Mouse (Mus musculus): Measurements from ENCODE around the gene L3mbtl4. TPM values are rescaled to one million over a fixed set of nuclear protein-coding genes. Genes with fewer than 3 reads are reported as not detected.
"Not testable (repeated sequence)": the region's sequence is repeated elsewhere in the genome, so short reads cannot be mapped to it uniquely, and the experiment has no call there.

The L3mbtl4 gene
- polyA plus RNA-seq, 1 experiment from 2014 or later = 0.08 TPM

GRCm38 (mm10) chr17:68492231-68492630, 218.6 kb downstream of the L3mbtl4 start:
- Histone ChIP-seq H3K27ac (ENCODE audit: low read length) (no peak overlapping the region), H3K36me3 (ENCODE audit: insufficient read depth, low read length) (no peaks in the 10 kb centered on the region), H3K9me3 (ENCODE audit: low read length) (no peaks in the 10 kb centered on the region), H3K4me3 (ENCODE audit: low read depth, low read length) (no peak overlapping the region), H3K27me3 (replicated peaks; ENCODE audit: insufficient read depth, low read length) (no peaks in the 10 kb centered on the region), H3K9ac (replicated peaks; ENCODE audit: low read depth) (no peak overlapping the region), H3K4me1 (ENCODE audit: insufficient read depth, low read depth, low read length) (no peaks in the 10 kb centered on the region), H3K4me2 (replicated peaks; ENCODE audit: low read depth, low read length) (no peak overlapping the region)
- 85% methylated on average over 3 of the region's 3 CpGs for WGBS
- TF ChIP-seq CTCF (IDR thresholded peaks at IDR 0.05) (no peak), EP300 (IDR thresholded peaks at IDR 0.05) (no peak)
- DNase-seq (ENCODE audit: low spot score) (no peak), ATAC-seq (no peak)

GRCm38 (mm10) chr17:68502998-68503397, 229.4 kb downstream of the L3mbtl4 start:
- 83% methylated on average over 2 of the region's 4 CpGs for WGBS
- H3K4me1 ChIP-seq (ENCODE audit: insufficient read depth, low read depth, low read length); H3K36me3 ChIP-seq (ENCODE audit: insufficient read depth, low read length); H3K9me3 ChIP-seq (ENCODE audit: low read length); H3K4me3 ChIP-seq (ENCODE audit: low read depth, low read length); H3K27ac ChIP-seq (ENCODE audit: low read length); H3K27me3 ChIP-seq (replicated peaks; ENCODE audit: insufficient read depth, low read length); ATAC-seq; H3K9ac ChIP-seq (replicated peaks; ENCODE audit: low read depth); H3K4me2 ChIP-seq (replicated peaks; ENCODE audit: low read depth, low read length); DNase-seq (ENCODE audit: low spot score): not testable (repeated sequence)

- Histone ChIP-seq H3K27ac (ENCODE audit: low read length) (no peak overlapping the region), H3K27me3 (replicated peaks; ENCODE audit: insufficient read depth, low read length) (no peaks in the 10 kb centered on the region), H3K36me3 (ENCODE audit: insufficient read depth, low read length) (no peaks in the 10 kb centered on the region), H3K4me3 (ENCODE audit: low read depth, low read length) (no peak overlapping the region), H3K4me2 (replicated peaks; ENCODE audit: low read depth, low read length) (no peak overlapping the region), H3K9me3 (ENCODE audit: low read length) (no peaks in the 10 kb centered on the region), H3K9ac (replicated peaks; ENCODE audit: low read depth) (no peak overlapping the region), H3K4me1 (ENCODE audit: insufficient read depth, low read depth, low read length) (no peaks in the 10 kb centered on the region)
- TF ChIP-seq EP300 (IDR thresholded peaks at IDR 0.05) = no peak
- TF ChIP-seq CTCF (IDR thresholded peaks at IDR 0.05) = no peak
- WGBS = 66% methylated on average over 9 of the region's 9 CpGs
- DNase-seq (ENCODE audit: low spot score) (no peak), ATAC-seq (no peak)
Measured at GRCm38 (mm10) chr17:68559698-68560097, 286.1 kb downstream of the L3mbtl4 start.

- Histone ChIP-seq H3K27me3 (replicated peaks; ENCODE audit: insufficient read depth, low read length) (no peaks in the 10 kb centered on the region), H3K4me3 (ENCODE audit: low read depth, low read length) (no peak overlapping the region), H3K4me1 (ENCODE audit: insufficient read depth, low read depth, low read length) (no peaks in the 10 kb centered on the region), H3K36me3 (ENCODE audit: insufficient read depth, low read length) (no peaks in the 10 kb centered on the region), H3K9ac (replicated peaks; ENCODE audit: low read depth) (no peak overlapping the region), H3K27ac (ENCODE audit: low read length) (no peak overlapping the region), H3K9me3 (ENCODE audit: low read length) (no peaks in the 10 kb centered on the region), H3K4me2 (replicated peaks; ENCODE audit: low read depth, low read length) (no peak overlapping the region)
- WGBS = 33% methylated on average over 1 of the region's 1 CpGs
- DNase-seq (ENCODE audit: low spot score) (no peak), ATAC-seq (no peak)
- TF ChIP-seq CTCF (IDR thresholded peaks at IDR 0.05) (no peak), EP300 (IDR thresholded peaks at IDR 0.05) (no peak)
Measured at GRCm38 (mm10) chr17:68560264-68560663, 286.7 kb downstream of the L3mbtl4 start.

DNA sequence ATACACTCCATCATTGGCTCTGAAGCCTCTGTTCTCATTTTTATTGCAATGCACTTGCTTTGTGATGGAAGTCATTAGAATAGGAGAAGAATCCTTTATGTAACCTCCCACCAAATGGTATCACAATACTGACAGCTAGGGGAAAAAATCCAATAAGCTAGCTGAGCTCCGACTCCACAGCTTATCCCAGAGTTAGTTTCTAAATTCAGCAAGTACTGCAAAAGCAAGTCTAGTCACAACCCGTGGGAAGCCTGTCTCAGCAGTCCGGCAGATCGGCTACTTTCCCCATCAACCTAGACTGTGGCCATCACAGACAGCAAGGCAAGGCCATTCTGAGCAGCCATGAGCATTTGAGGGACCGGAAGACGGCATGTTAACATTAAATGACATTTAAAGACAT, 298.2 kb downstream of the L3mbtl4 start:
- no peak for DNase-seq (ENCODE audit: low spot score)
- 82% methylated on average over 6 of the region's 6 CpGs for WGBS
- Histone ChIP-seq H3K27me3 (replicated peaks; ENCODE audit: insufficient read depth, low read length) (no peaks in the 10 kb centered on the region), H3K27ac (ENCODE audit: low read length) (no peak overlapping the region), H3K4me1 (ENCODE audit: insufficient read depth, low read depth, low read length) (no peaks in the 10 kb centered on the region), H3K4me3 (ENCODE audit: low read depth, low read length) (no peak overlapping the region), H3K9me3 (ENCODE audit: low read length) (no peaks in the 10 kb centered on the region), H3K9ac (replicated peaks; ENCODE audit: low read depth) (no peak overlapping the region), H3K4me2 (replicated peaks; ENCODE audit: low read depth, low read length) (no peak overlapping the region), H3K36me3 (ENCODE audit: insufficient read depth, low read length) (no peaks in the 10 kb centered on the region)
- no peak for TF ChIP-seq EP300 (IDR thresholded peaks at IDR 0.05)
- no peak for TF ChIP-seq CTCF (IDR thresholded peaks at IDR 0.05)
- no peak for ATAC-seq

DNA sequence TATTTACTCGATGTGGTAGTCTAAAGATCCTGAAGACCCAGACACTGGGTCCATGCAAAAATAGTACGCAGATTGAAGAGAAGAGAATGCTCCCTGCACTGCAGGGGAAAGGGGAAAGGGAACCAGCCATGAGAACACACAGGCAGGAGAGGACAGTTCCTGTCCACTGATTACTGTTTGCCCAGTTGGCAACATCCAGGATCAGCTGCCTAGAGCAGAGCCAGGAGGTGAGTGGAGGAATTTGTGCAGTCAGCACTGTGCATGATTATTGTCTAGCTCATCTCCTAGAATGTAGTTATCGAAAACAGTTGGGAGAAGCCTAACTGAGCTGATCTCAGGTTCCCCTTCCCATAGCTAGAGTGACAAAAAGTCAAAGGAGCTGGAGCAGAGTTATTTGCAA, 311.6 kb downstream of the L3mbtl4 start:
- Histone ChIP-seq H3K9me3 (ENCODE audit: low read length) (no peaks in the 10 kb centered on the region), H3K27me3 (replicated peaks; ENCODE audit: insufficient read depth, low read length) (no peaks in the 10 kb centered on the region), H3K27ac (ENCODE audit: low read length) (no peak overlapping the region), H3K9ac (replicated peaks; ENCODE audit: low read depth) (no peak overlapping the region), H3K4me3 (ENCODE audit: low read depth, low read length) (no peak overlapping the region), H3K36me3 (ENCODE audit: insufficient read depth, low read length) (no peaks in the 10 kb centered on the region), H3K4me1 (ENCODE audit: insufficient read depth, low read depth, low read length) (no peaks in the 10 kb centered on the region), H3K4me2 (replicated peaks; ENCODE audit: low read depth, low read length) (no peak overlapping the region)
- DNase-seq (ENCODE audit: low spot score) (no peak), ATAC-seq (no peak)
- no peak for TF ChIP-seq EP300 (IDR thresholded peaks at IDR 0.05)
- no peak for TF ChIP-seq CTCF (IDR thresholded peaks at IDR 0.05)
- WGBS = 87% methylated on average over 3 of the region's 3 CpGs

DNA sequence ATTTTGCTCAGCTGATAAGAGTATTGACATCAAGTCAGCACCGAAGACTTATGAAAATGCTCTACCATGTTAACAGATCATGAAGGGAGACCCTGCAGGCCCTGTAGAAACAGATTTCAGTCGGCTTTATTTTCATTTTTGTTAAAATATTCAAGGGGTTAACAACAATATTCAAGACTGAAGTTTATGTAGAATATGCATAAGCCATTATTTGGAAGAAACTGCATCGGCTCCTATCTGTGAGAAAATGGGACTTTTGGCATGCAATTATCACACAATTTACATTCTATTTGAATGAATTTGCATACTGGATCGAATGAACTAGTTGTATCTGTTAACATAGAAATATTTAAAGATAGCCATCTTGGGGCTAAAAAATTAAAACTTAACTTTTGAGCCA, 318.0 kb downstream of the L3mbtl4 start:
- Histone ChIP-seq H3K9me3 (ENCODE audit: low read length) (no peaks in the 10 kb centered on the region), H3K27ac (ENCODE audit: low read length) (no peak overlapping the region), H3K9ac (replicated peaks; ENCODE audit: low read depth) (no peak overlapping the region), H3K27me3 (replicated peaks; ENCODE audit: insufficient read depth, low read length) (no peaks in the 10 kb centered on the region), H3K4me2 (replicated peaks; ENCODE audit: low read depth, low read length) (no peak overlapping the region), H3K4me1 (ENCODE audit: insufficient read depth, low read depth, low read length) (no peaks in the 10 kb centered on the region), H3K36me3 (ENCODE audit: insufficient read depth, low read length) (no peaks in the 10 kb centered on the region), H3K4me3 (ENCODE audit: low read depth, low read length) (no peak overlapping the region)
- DNase-seq (ENCODE audit: low spot score) (no peak), ATAC-seq (no peak)
- no peak for TF ChIP-seq CTCF (IDR thresholded peaks at IDR 0.05)
- no peak for TF ChIP-seq EP300 (IDR thresholded peaks at IDR 0.05)
- WGBS = 57% methylated on average over 4 of the region's 4 CpGs

Measured in lung, postnatal 0 days (tissue).